Comparison of ENCODE assay signal across 8 mouse cellular contexts in the genomic region with DNA sequence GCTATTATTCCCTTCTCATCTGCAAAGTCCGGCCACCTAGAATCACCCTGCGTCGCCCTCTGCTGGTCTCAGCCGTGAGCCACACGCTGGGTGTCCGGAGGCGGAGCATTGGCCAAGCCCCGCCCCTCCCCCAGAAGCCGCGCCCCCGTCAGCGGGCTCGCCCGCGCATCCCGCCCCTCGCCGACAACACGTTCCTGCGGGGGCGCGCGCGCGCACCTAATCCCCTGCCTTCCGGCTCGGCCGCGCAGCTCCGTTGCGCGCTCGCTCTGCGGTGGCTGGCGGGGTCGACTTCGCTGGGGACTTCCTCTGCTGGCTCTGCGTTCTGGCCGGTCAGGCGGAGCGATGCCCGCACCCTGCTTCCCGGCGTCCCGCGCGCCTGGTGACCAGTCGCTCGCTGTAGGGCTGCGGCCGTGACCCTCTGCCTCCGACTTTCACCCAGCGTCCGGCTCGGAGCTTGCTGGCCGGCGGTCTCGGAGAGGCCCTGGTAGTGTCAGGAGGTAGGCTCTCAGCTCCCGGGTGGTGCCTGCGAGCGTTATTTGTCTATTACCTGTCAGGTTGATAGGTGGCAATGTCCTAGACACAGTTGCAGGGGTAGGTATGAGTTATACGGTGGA. TPM values are rescaled to one million over a fixed set of nuclear protein-coding genes. Genes with fewer than 3 reads are reported as not detected.
DNase-seq lines count a peak whose midpoint lies in the region; ATAC-seq and TF ChIP-seq lines count a peak whose summit lies in the region.

A gene (plus strand): TSS at position 186 of the 614 bp plus-strand sequence.

- H3K4me3 ChIP-seq in G1E (ENCODE audit: low read depth, low read length): peak within 1 kb of the TSS; percentile 95
- peak within 1 kb of the TSS; percentile 83 for H3K4me3 ChIP-seq in forebrain, postnatal 0 days (ENCODE audit: low read depth, low read length)
- H3K4me3 ChIP-seq in lung, embryonic 16.5 days (ENCODE audit: low read length): peak within 1 kb of the TSS; percentile 95

- peak within 1 kb of the TSS; percentile 82 for H3K27ac ChIP-seq in forebrain, postnatal 0 days (ENCODE audit: low read depth, low read length)
- peak within 1 kb of the TSS; percentile 93 for H3K27ac ChIP-seq in lung, embryonic 16.5 days (ENCODE audit: low read length)

- no peaks in the 10 kb centered on the region for H3K27me3 ChIP-seq in G1E (ENCODE audit: insufficient read depth, low read length)
- no peaks in the 10 kb centered on the region for H3K27me3 ChIP-seq in forebrain, postnatal 0 days (ENCODE audit: insufficient read depth, low read length)
- no peaks in the 10 kb centered on the region for H3K27me3 ChIP-seq in lung, embryonic 16.5 days (ENCODE audit: control insufficient read depth, insufficient read depth, low read depth, low read length)

- peak; percentile 16; the same call in 1 of the 2 replicates for TF ChIP-seq CTCF in G1E (IDR thresholded peaks at IDR 0.05; ENCODE audit: low read depth, low read length)
- peak; percentile 79 for TF ChIP-seq CTCF in forebrain, postnatal 0 days (IDR thresholded peaks at IDR 0.05; ENCODE audit: low read depth)

- peak; percentile 83 for ATAC-seq in G1E (ENCODE audit: extremely low read depth, insufficient number of reproducible peaks, low FRiP score, poor library complexity, severe bottlenecking)
- peak; percentile 98 for ATAC-seq in forebrain, postnatal 0 days
- peak; percentile 92 to 94 for ATAC-seq in hematopoietic stem cell, adult 5-6 weeks (replicated peaks in 1 of 2; ENCODE audit: insufficient read depth in 1 of 2, low FRiP score in 2 of 2, low TSS enrichment in 1 of 2, low read depth in 1 of 2, poor library complexity in 2 of 2, severe bottlenecking in 2 of 2)
- ATAC-seq in lung, embryonic 16.5 days (ENCODE audit: low read depth): peak; percentile 97

- peak; percentile 77 for DNase-seq in G1E (ENCODE audit: low spot score)
- peak; percentile 90 to 97 for DNase-seq in cerebellum, adult 18-20 months
- DNase-seq in forebrain, postnatal 0 days: peak; percentile 97
- DNase-seq in layer of hippocampus, adult 9-10 months (ENCODE audit: low spot score): peak; percentile 76
- peak; percentile 84 for DNase-seq in ovary, postnatal 10 days (ENCODE audit: low spot score)
- DNase-seq in thymus, postnatal 10 days (ENCODE audit: low spot score in 2 of 2): peak; percentile 87 to 97

- H3K4me1 ChIP-seq in G1E (ENCODE audit: insufficient read depth, low read depth, low read length): peaks cover 5% of the 10 kb centered on the region; the same call in 1 of the 2 replicates
- H3K4me1 ChIP-seq in forebrain, postnatal 0 days (ENCODE audit: insufficient read depth): 0 out of 2 replicates have a peak, but pooled peaks cover 5% of the 10 kb centered on the region
- peaks cover 6% of the 10 kb centered on the region for H3K4me1 ChIP-seq in lung, embryonic 16.5 days (replicated peaks; ENCODE audit: control insufficient read depth, insufficient read depth, low read length)

- H3K36me3 ChIP-seq in G1E (replicated peaks): peaks cover 6% of the 10 kb centered on the region
- H3K36me3 ChIP-seq in forebrain, postnatal 0 days (ENCODE audit: insufficient read depth): no peaks in the 10 kb centered on the region
- no peaks in the 10 kb centered on the region for H3K36me3 ChIP-seq in lung, embryonic 16.5 days (ENCODE audit: control insufficient read depth, insufficient read depth, low read length)

- H3K9me3 ChIP-seq in G1E (replicated peaks): no peaks in the 10 kb centered on the region
- H3K9me3 ChIP-seq in forebrain, postnatal 0 days (ENCODE audit: low read length): no peaks in the 10 kb centered on the region
- H3K9me3 ChIP-seq in lung, embryonic 16.5 days (ENCODE audit: control insufficient read depth, low read length): no peaks in the 10 kb centered on the region

- peak within 1 kb of the TSS; percentile 70 for H3K4me2 ChIP-seq in forebrain, postnatal 0 days (ENCODE audit: low read depth)
- H3K4me2 ChIP-seq in lung, embryonic 16.5 days (ENCODE audit: low read depth, low read length): peak within 1 kb of the TSS; percentile 59

- WGBS in forebrain, postnatal 0 days: under 1% methylated on average over 54 of the region's 62 CpGs
- 0% methylated on average over 61 of the region's 62 CpGs for WGBS in lung, embryonic 16.5 days

- peak within 1 kb of the TSS; percentile 92 for H3K9ac ChIP-seq in forebrain, postnatal 0 days
- H3K9ac ChIP-seq in lung, embryonic 16.5 days (ENCODE audit: low read length): peak within 1 kb of the TSS; percentile 93

RNA-seq across cellular contexts. Expression of the gene that starts here (rescaled TPM):
- total RNA-seq in G1E (2014; fragmentation: Nextera tagmentation) (23.0 and 23.8 TPM in 2 replicates), G1E (2017) (27.1 and 29.7 TPM in 2 replicates)
- polyA plus RNA-seq in G1E (2012): 5.7 and 6.2 TPM in 2 replicates
- 12.7 and 17.5 TPM in 2 replicates for total RNA-seq in forebrain, postnatal 0 days (2014; rRNA removed)
- polyA plus RNA-seq in forebrain, postnatal 0 days (2015; fragmentation: Nextera tagmentation; extraction: Ambion mirVana): 10.7 and 12.2 TPM in 2 replicates
- total RNA-seq in hematopoietic stem cell, adult 5-6 weeks (2017): 26.4 and 27.7 TPM in 2 replicates
- polyA plus RNA-seq in lung, embryonic 16.5 days (2015; fragmentation: Nextera tagmentation; extraction: Ambion mirVana): 12.1 and 12.6 TPM in 2 replicates

Comparison
In these comparisons a context has a peak if more than half of its experiments do, and no peak if none do; other contexts are left out.
1. Peak in every context shown above with its lines: DNase-seq, ATAC-seq, H3K4me3 ChIP-seq and H3K27ac ChIP-seq.